Mouse (Mus musculus): ENCODE results near the gene Ndufaf2. TPM values are rescaled to one million over a fixed set of nuclear protein-coding genes. Genes with fewer than 3 reads are reported as not detected.

Gene Ndufaf2
- total and polyA plus RNA-seq, 2 experiments from 2014 or later: 62.5 TPM; not detected in 1

DNA sequence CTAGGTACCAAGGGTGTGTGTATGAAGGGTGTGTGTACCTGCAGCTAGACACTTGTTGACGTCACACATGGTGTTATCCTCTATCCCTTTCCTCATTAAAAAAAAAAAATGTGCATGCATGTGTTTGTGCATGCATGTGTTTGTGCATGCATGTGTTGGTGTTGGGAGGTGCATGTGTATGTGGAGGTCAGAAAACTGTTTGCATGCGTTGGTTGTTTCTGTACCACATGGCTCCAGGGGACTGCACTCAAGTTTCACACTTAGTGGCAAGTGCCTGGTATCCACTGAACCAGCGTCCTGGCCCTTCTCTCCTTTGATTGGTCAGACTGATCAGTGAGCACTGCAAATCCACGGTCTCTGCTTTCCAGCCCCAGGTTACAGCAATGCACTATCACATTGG is 71.7 kb downstream of the Ndufaf2 start:
- no peaks in the 10 kb centered on the region for H3K27me3 ChIP-seq (ENCODE audit: control insufficient read depth, insufficient read depth, low read length)
- no peak overlapping the region for H3K4me3 ChIP-seq (ENCODE audit: low read depth, low read length)
- WGBS: 65% methylated on average over 4 of the region's 4 CpGs
- no peak overlapping the region for H3K4me2 ChIP-seq (ENCODE audit: low read depth, low read length)
- H3K4me1 ChIP-seq (ENCODE audit: control insufficient read depth, insufficient read depth): no peaks in the 10 kb centered on the region
- H3K9ac ChIP-seq (replicated peaks; ENCODE audit: low read depth, low read length): no peak overlapping the region
- no peaks in the 10 kb centered on the region for H3K9me3 ChIP-seq (replicated peaks; ENCODE audit: control insufficient read depth, low read length)
- H3K27ac ChIP-seq (ENCODE audit: low read depth): no peak overlapping the region
- DNase-seq (ENCODE audit: low spot score) (no peak), ATAC-seq (ENCODE audit: insufficient read depth, low read depth) (no peak)
- H3K36me3 ChIP-seq (replicated peaks; ENCODE audit: control insufficient read depth, insufficient read depth, low read length): no peaks in the 10 kb centered on the region
- TF ChIP-seq EP300 (IDR thresholded peaks at IDR 0.05; ENCODE audit: low read depth) (no peak), CTCF (IDR thresholded peaks at IDR 0.05; ENCODE audit: low read depth) (no peak)

- DNase-seq (ENCODE audit: low spot score) (no peak), ATAC-seq (ENCODE audit: insufficient read depth, low read depth) (no peak)
- Histone ChIP-seq H3K4me1 (ENCODE audit: control insufficient read depth, insufficient read depth) (no peaks in the 10 kb centered on the region), H3K9ac (replicated peaks; ENCODE audit: low read depth, low read length) (no peak overlapping the region), H3K9me3 (replicated peaks; ENCODE audit: control insufficient read depth, low read length) (no peaks in the 10 kb centered on the region), H3K27me3 (ENCODE audit: control insufficient read depth, insufficient read depth, low read length) (no peaks in the 10 kb centered on the region), H3K4me3 (ENCODE audit: low read depth, low read length) (no peak overlapping the region), H3K36me3 (replicated peaks; ENCODE audit: control insufficient read depth, insufficient read depth, low read length) (no peaks in the 10 kb centered on the region), H3K27ac (ENCODE audit: low read depth) (no peak overlapping the region), H3K4me2 (ENCODE audit: low read depth, low read length) (no peak overlapping the region)
- no peak for TF ChIP-seq CTCF (IDR thresholded peaks at IDR 0.05; ENCODE audit: low read depth)
- no peak for TF ChIP-seq EP300 (IDR thresholded peaks at IDR 0.05; ENCODE audit: low read depth)
- WGBS: 87% methylated on average over 5 of the region's 5 CpGs
These were observed 72.4 kb downstream of the Ndufaf2 start for GRCm38 (mm10) chr13:108086036-108086435.

- Histone ChIP-seq H3K9ac (replicated peaks; ENCODE audit: low read depth, low read length) (no peak overlapping the region), H3K4me3 (ENCODE audit: low read depth, low read length) (no peak overlapping the region), H3K9me3 (replicated peaks; ENCODE audit: control insufficient read depth, low read length) (no peaks in the 10 kb centered on the region), H3K27me3 (ENCODE audit: control insufficient read depth, insufficient read depth, low read length) (no peaks in the 10 kb centered on the region), H3K36me3 (replicated peaks; ENCODE audit: control insufficient read depth, insufficient read depth, low read length) (no peaks in the 10 kb centered on the region), H3K4me1 (ENCODE audit: control insufficient read depth, insufficient read depth) (no peaks in the 10 kb centered on the region), H3K4me2 (ENCODE audit: low read depth, low read length) (no peak overlapping the region), H3K27ac (ENCODE audit: low read depth) (no peak overlapping the region)
- DNase-seq (ENCODE audit: low spot score) (no peak), ATAC-seq (ENCODE audit: insufficient read depth, low read depth) (no peak)
- 87% methylated on average over 4 of the region's 4 CpGs for WGBS
- TF ChIP-seq EP300 (IDR thresholded peaks at IDR 0.05; ENCODE audit: low read depth) (no peak), CTCF (IDR thresholded peaks at IDR 0.05; ENCODE audit: low read depth) (no peak)
These were observed 74.3 kb downstream of the Ndufaf2 start for GRCm38 (mm10) chr13:108084086-108084485.

GRCm38 (mm10) chr13:108077901-108078300 is 80.5 kb downstream of the Ndufaf2 start:
- H3K4me3 ChIP-seq (ENCODE audit: low read depth, low read length): no peak overlapping the region
- no peak overlapping the region for H3K4me2 ChIP-seq (ENCODE audit: low read depth, low read length)
- WGBS: 85% methylated on average over 4 of the region's 4 CpGs
- H3K9me3 ChIP-seq (replicated peaks; ENCODE audit: control insufficient read depth, low read length): no peaks in the 10 kb centered on the region
- DNase-seq (ENCODE audit: low spot score) (no peak), ATAC-seq (ENCODE audit: insufficient read depth, low read depth) (no peak)
- no peak overlapping the region for H3K9ac ChIP-seq (replicated peaks; ENCODE audit: low read depth, low read length)
- H3K27ac ChIP-seq (ENCODE audit: low read depth): no peak overlapping the region
- TF ChIP-seq CTCF (IDR thresholded peaks at IDR 0.05; ENCODE audit: low read depth) (no peak), EP300 (IDR thresholded peaks at IDR 0.05; ENCODE audit: low read depth) (no peak)
- no peaks in the 10 kb centered on the region for H3K4me1 ChIP-seq (ENCODE audit: control insufficient read depth, insufficient read depth)
- H3K27me3 ChIP-seq (ENCODE audit: control insufficient read depth, insufficient read depth, low read length): no peaks in the 10 kb centered on the region
- no peaks in the 10 kb centered on the region for H3K36me3 ChIP-seq (replicated peaks; ENCODE audit: control insufficient read depth, insufficient read depth, low read length)

DNA sequence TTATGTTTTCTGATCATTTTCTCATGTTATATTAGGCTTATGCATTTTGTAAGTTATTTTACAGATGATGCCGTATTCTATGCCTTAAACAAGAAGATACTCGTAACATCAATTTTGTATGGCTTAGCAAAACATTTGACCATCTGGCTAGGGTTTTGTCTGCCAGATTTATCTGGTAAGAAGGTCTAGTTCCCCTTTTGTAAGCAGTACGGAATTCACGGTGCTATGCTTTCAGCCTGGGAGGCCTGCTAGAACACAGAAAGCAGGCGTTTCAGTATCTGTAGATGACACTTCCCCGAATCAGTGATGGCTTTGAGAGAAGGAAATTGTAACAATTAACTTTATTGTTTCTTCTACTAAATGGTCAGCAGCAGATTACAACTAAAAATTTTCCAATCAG is 80.9 kb downstream of the Ndufaf2 start:
- Histone ChIP-seq H3K9ac (replicated peaks; ENCODE audit: low read depth, low read length) (no peak overlapping the region), H3K27ac (ENCODE audit: low read depth) (no peak overlapping the region), H3K4me1 (ENCODE audit: control insufficient read depth, insufficient read depth) (no peaks in the 10 kb centered on the region), H3K27me3 (ENCODE audit: control insufficient read depth, insufficient read depth, low read length) (no peaks in the 10 kb centered on the region), H3K4me3 (ENCODE audit: low read depth, low read length) (no peak overlapping the region), H3K4me2 (ENCODE audit: low read depth, low read length) (no peak overlapping the region), H3K9me3 (replicated peaks; ENCODE audit: control insufficient read depth, low read length) (no peaks in the 10 kb centered on the region), H3K36me3 (replicated peaks; ENCODE audit: control insufficient read depth, insufficient read depth, low read length) (no peaks in the 10 kb centered on the region)
- TF ChIP-seq EP300 (IDR thresholded peaks at IDR 0.05; ENCODE audit: low read depth) (no peak), CTCF (IDR thresholded peaks at IDR 0.05; ENCODE audit: low read depth) (no peak)
- 76% methylated on average over 6 of the region's 6 CpGs for WGBS
- ATAC-seq (ENCODE audit: insufficient read depth, low read depth): no peak
- DNase-seq (ENCODE audit: low spot score): no peak

- Histone ChIP-seq H3K4me1 (ENCODE audit: control insufficient read depth, insufficient read depth) (no peaks in the 10 kb centered on the region), H3K9me3 (replicated peaks; ENCODE audit: control insufficient read depth, low read length) (no peaks in the 10 kb centered on the region), H3K4me2 (ENCODE audit: low read depth, low read length) (no peak overlapping the region), H3K27ac (ENCODE audit: low read depth) (no peak overlapping the region), H3K36me3 (replicated peaks; ENCODE audit: control insufficient read depth, insufficient read depth, low read length) (no peaks in the 10 kb centered on the region), H3K9ac (replicated peaks; ENCODE audit: low read depth, low read length) (no peak overlapping the region), H3K4me3 (ENCODE audit: low read depth, low read length) (no peak overlapping the region), H3K27me3 (ENCODE audit: control insufficient read depth, insufficient read depth, low read length) (no peaks in the 10 kb centered on the region)
- ATAC-seq (ENCODE audit: insufficient read depth, low read depth) (no peak), DNase-seq (ENCODE audit: low spot score) (no peak)
- TF ChIP-seq CTCF (IDR thresholded peaks at IDR 0.05; ENCODE audit: low read depth): no peak
- TF ChIP-seq EP300 (IDR thresholded peaks at IDR 0.05; ENCODE audit: low read depth): no peak
- WGBS: 93% methylated on average over 10 of the region's 10 CpGs
These were observed 88.3 kb downstream of the Ndufaf2 start for GRCm38 (mm10) chr13:108070171-108070570.
